Mouse (Mus musculus) liver, adult 10 weeks (tissue): Measurements from ENCODE around the gene Myo5c. TPM values are rescaled to one million over a fixed set of nuclear protein-coding genes. Genes with fewer than 3 reads are reported as not detected.

Experiments used
- polyA plus RNA-seq: library from polyadenylated mRNA; stranded (reverse); fragments of 350-450 nt; fragmentation: Illumina TruSeq; extraction: RNeasy Lipid Tissue Mini Kit (QIAGEN cat#74804); gene quantifications from one replicate; pipeline ENCODE4 v1.2.3, GENCODE M21; 2014; ENCODE audit warnings: low read depth, low replicate concordance

Gene Myo5c
- 0.32 TPM for polyA plus RNA-seq

GRCm38 (mm10) chr9:75231841-75232746, at the start of gene Myo5c:
Gene Myo5c, plus strand, starts transcription at chr9:75232020.

GRCm38 (mm10) chr9:75306126-75306898, 74.5 kb downstream of the Myo5c start, which contains the start of gene Gnb5:
Gene Gnb5, plus strand, starts transcription at chr9:75306288.

DNA sequence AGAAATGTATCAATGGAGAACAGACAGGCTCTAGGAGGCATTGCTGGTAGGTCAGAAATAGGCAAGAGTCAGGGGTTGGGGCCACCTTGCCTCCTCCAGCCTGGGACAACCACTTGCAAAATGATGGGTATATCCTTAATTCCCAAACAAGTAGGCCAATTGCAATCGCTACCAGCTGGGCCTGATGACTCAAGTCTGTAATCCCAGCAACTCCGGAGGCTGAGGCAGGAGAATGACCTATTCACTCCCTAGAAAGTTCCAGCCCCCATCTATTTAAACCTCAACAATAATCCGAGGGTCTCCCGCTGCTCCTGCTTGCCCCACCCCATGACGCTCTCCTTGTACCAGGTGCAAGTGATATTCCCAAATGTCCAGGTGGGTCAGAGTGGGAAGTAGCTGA, 115.6 kb downstream of the Myo5c start, which contains the start of gene Bcl2l10:
Gene Bcl2l10, plus strand, starts transcription at position 301 of the 400 bp plus-strand sequence.

Other genes starting within 250 kb of the Myo5c start
- 264 TPM for gene Arpp19, start 194.4 kb upstream of the Myo5c start, polyA plus RNA-seq
- gene Myo5a, start 161.0 kb upstream of the Myo5c start, polyA plus RNA-seq = 0.77 TPM
- gene Gnb5, start 74.3 kb downstream of the Myo5c start, polyA plus RNA-seq = 0.93 TPM
- gene Bcl2l10, start 115.7 kb downstream of the Myo5c start, polyA plus RNA-seq = not detected
- gene Mapk6, start 178.0 kb downstream of the Myo5c start, polyA plus RNA-seq = 28.1 TPM
- gene Leo1, start 209.5 kb downstream of the Myo5c start, polyA plus RNA-seq = 16.8 TPM